Mouse (Mus musculus): Measurements from ENCODE around the gene Rev3l. TPM values are rescaled to one million over a fixed set of nuclear protein-coding genes. Genes with fewer than 3 reads are reported as not detected.
"Not testable (repeated sequence)": the region's sequence is repeated elsewhere in the genome, so short reads cannot be mapped to it uniquely, and the experiment has no call there.

Gene Rev3l
- polyA plus RNA-seq, 1 experiment from 2014 or later: 30.2 TPM

- H3K27ac ChIP-seq (ENCODE audit: low read depth, low read length); H3K4me1 ChIP-seq (ENCODE audit: control insufficient read depth, insufficient read depth, low read length); H3K9me3 ChIP-seq (ENCODE audit: control insufficient read depth, low read length); H3K9ac ChIP-seq (ENCODE audit: low read depth, low read length); ATAC-seq (ENCODE audit: low FRiP score, low TSS enrichment); H3K4me2 ChIP-seq (replicated peaks; ENCODE audit: low read depth, low read length); H3K36me3 ChIP-seq (ENCODE audit: control insufficient read depth, insufficient read depth, low read length); H3K4me3 ChIP-seq (ENCODE audit: low read length): not testable (repeated sequence)
- peaks cover 12% of the 10 kb centered on the region for H3K27me3 ChIP-seq (ENCODE audit: control insufficient read depth, insufficient read depth, low read length)
- 71% methylated on average over 8 of the region's 8 CpGs for WGBS
These were observed 192.6 kb downstream of the Rev3l start for GRCm38 (mm10) chr10:39924556-39924955.

Other genes starting within 250 kb of the Rev3l start
- 16.6 and 19.6 TPM in 2 replicates for gene Traf3ip2, start 119.2 kb upstream of the Rev3l start, polyA plus RNA-seq (2014; fragmentation: Nextera tagmentation; extraction: Ambion mirVana)
- gene Mfsd4b4, start 167.1 kb downstream of the Rev3l start, polyA plus RNA-seq (2014; fragmentation: Nextera tagmentation; extraction: Ambion mirVana): 2.9 and 5.6 TPM in 2 replicates
- gene Mfsd4b2, start 194.8 kb downstream of the Rev3l start, polyA plus RNA-seq (2014; fragmentation: Nextera tagmentation; extraction: Ambion mirVana): not detected in 2 replicates
- gene Mfsd4b3, start 228.0 kb downstream of the Rev3l start, polyA plus RNA-seq (2014; fragmentation: Nextera tagmentation; extraction: Ambion mirVana): 0.17 and 0.79 TPM in 2 replicates